Mouse (Mus musculus): ENCODE measurements around the gene Rbbp8nl.

- no peak for TF ChIP-seq POLR2A (IDR thresholded peaks at IDR 0.05; ENCODE audit: control insufficient read depth, low read depth, low read length)
- TF ChIP-seq CTCF (IDR thresholded peaks at IDR 0.05; ENCODE audit: control insufficient read depth, insufficient read depth, insufficient replicate concordance, low read depth, low read length): no peak
Measured at GRCm38 (mm10) chr2:180248947-180249660, 40.6 kb downstream of the Rbbp8nl start.
